Mouse (Mus musculus) liver, embryonic 15.5 days (tissue): ENCODE measurements at regions not wholly inside any gene's neighbourhood (a gene's known extent, or its start where the extent isn't known, plus 50 kb on each side); places are given as distances from the start of the nearest gene placed in this dataset.
A peak's percentile ranks its signal among the peaks of the same experiment; 100 is the strongest.

Source experiments
- ATAC-seq: fragments of 200-750 bp; cut with Nextera tagmentation; 2 replicates; pipeline ENCODE4 v1.8.0; 2017; ENCODE audit warnings: moderate number of reproducible peaks, mild to moderate bottlenecking, moderate library complexity; ENCODE audit not compliant: insufficient read depth
- H3K27ac ChIP-seq: fragments of 300-500 bp; sonication (generic); replicated peaks from 2 replicates; pipeline ENCODE4 v1.5.1; 2015; ENCODE audit warnings: mild to moderate bottlenecking, inconsistent platforms
- H3K27me3 ChIP-seq: fragments of 300-500 bp; sonication (generic); 2 replicates; pipeline ENCODE4 v1.6.1; 2015; ENCODE audit warnings: mild to moderate bottlenecking, inconsistent platforms
- H3K36me3 ChIP-seq: fragments of 300-500 bp; sonication (generic); replicated peaks from 2 replicates; pipeline ENCODE4 v1.6.1; 2015; ENCODE audit warnings: moderate library complexity, mild to moderate bottlenecking, inconsistent platforms
- H3K4me1 ChIP-seq: fragments of 300-500 bp; sonication (generic); replicated peaks from 2 replicates; pipeline ENCODE4 v1.6.1; 2015; ENCODE audit warnings: inconsistent platforms
- H3K4me2 ChIP-seq: fragments of 300-500 bp; sonication (generic); 2 replicates; pipeline ENCODE4 v1.6.1; 2015; ENCODE audit warnings: moderate library complexity, mild to moderate bottlenecking, inconsistent platforms
- H3K4me3 ChIP-seq: fragments of 300-500 bp; sonication (generic); replicated peaks from 2 replicates; pipeline ENCODE4 v1.5.1; 2015; ENCODE audit warnings: mild to moderate bottlenecking, inconsistent platforms
- H3K9ac ChIP-seq: fragments of 300-500 bp; sonication (generic); 2 replicates; pipeline ENCODE4 v1.6.1; 2015; ENCODE audit warnings: moderate library complexity, mild to moderate bottlenecking, inconsistent platforms
- H3K9me3 ChIP-seq: fragments of 300-500 bp; sonication (generic); replicated peaks from 2 replicates; pipeline ENCODE4 v1.6.1; 2016; ENCODE audit warnings: inconsistent platforms
- WGBS: fragments of 180-500 bp; shearing (Covaris S2); methylation state at CpG from one replicate; pipeline ENCODE4 v1.1.7; 2015; ENCODE audit warnings: mixed read lengths; ENCODE audit not compliant: insufficient replicate concordance; 5-methylcytosine and 5-hydroxymethylcytosine counted together

DNA sequence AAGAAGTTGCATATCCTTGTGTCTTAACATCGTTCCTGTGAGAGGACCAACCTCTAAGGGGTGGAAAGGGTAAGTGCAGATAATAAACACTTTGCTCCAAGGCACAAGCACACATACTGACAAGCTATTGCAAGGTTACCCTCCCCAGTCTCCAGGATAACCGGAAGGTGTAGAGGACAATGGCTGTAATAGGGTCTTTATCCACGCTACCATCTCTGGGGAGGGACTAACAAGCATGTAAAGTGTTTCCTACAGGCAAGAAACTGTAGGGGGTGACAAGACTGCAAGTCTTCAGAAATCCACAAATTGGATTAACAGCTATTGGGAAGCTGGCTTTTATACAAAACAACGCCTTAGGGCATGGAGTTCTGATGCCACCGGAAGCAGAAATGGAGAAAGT lies 197.5 kb upstream of the Chl1 start:
- no peaks in the 10 kb centered on the region for H3K4me1 ChIP-seq
- H3K27me3 ChIP-seq: no peaks in the 10 kb centered on the region
- no peak overlapping the region for H3K9ac ChIP-seq
- H3K4me2 ChIP-seq: no peak overlapping the region
- H3K4me3 ChIP-seq: no peak overlapping the region
- no peak overlapping the region for H3K27ac ChIP-seq
- no peaks in the 10 kb centered on the region for H3K36me3 ChIP-seq
- no peak for ATAC-seq
- 76% methylated on average over 5 of the region's 5 CpGs for WGBS
- no peaks in the 10 kb centered on the region for H3K9me3 ChIP-seq

DNA sequence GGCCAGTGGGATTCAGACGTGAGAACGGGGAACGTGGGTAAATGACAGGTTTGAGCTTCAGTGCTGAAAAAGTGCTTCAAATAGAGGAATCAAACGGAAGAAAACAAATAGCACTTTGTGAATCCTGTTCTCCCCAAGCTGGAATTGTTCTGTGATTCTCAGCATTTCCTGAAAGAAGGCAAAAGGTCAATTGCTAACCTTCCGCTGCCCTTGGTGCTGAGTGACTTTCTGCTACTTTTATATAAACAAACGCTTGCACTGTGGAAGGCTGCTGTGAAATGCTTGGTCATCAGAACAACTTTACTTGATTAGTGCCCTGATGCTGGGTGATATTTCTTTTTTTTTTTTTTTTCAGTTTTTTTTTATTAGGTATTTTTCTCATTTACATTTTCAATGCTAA lies 192.3 kb upstream of the Chl1 start:
- Histone ChIP-seq H3K9ac (no peak overlapping the region), H3K27ac (no peak overlapping the region), H3K36me3 (no peaks in the 10 kb centered on the region), H3K9me3 (no peaks in the 10 kb centered on the region), H3K4me3 (no peak overlapping the region), H3K4me1 (no peaks in the 10 kb centered on the region), H3K27me3 (no peaks in the 10 kb centered on the region), H3K4me2 (no peak overlapping the region)
- WGBS: 55% methylated on average over 6 of the region's 6 CpGs
- no peak for ATAC-seq

DNA sequence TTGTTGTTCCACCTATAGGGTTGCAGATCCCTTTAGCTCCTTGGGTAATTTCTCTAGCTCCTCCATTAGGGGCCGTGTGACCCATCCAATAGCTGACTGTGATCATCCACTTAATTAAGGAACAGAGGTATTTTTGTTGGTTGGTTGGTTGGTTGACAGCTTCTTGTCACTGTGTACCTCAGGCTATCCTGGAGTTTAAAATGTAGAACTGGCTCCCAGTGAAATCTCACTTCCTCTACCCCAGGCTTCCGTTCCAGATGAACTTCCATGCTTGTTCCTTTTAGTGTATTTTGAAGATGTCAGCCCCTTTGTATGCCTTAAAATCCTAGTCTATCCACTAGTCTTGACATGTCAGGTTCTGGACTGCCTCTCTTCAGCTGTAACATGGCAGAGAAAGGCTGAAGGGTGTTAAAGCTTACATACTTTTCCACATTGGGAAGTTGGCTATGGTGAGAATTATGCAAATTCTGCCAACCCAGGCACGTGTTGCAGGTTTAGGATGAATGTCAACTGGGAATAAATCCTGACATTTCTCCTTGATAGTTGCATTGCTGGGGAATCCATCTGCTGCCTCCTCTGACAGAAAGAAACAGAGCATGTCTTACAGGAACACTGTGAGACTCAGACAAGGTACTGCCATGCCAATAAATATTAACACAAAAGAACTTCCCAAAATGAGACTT lies 191.6 kb upstream of the Chl1 start:
- H3K36me3 ChIP-seq: no peaks in the 10 kb centered on the region
- no peak overlapping the region for H3K27ac ChIP-seq
- no peak overlapping the region for H3K4me2 ChIP-seq
- ATAC-seq: no peak
- H3K4me3 ChIP-seq: no peak overlapping the region
- H3K4me1 ChIP-seq: no peaks in the 10 kb centered on the region
- no peak overlapping the region for H3K9ac ChIP-seq
- 63% methylated on average over 3 of the region's 3 CpGs for WGBS
- no peaks in the 10 kb centered on the region for H3K9me3 ChIP-seq
- no peaks in the 10 kb centered on the region for H3K27me3 ChIP-seq

DNA sequence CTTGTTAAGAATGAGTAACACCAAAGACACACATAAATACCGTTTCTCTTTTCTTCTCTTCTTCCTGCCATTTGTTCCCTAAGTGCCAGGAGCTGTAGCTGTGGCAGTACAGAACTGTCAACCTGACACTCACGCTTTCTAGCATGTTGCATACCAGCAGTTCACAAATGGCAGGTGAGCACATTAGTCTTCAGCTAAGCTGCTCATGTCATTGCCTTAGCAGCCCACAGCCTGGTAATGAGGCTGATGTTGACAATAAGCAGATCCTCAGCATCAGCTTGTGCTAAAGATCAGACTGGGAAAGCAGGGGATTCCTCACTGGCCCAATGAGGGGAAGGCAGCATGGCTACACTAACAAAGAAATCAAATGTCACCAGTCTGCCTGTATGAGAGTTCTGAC lies 190.4 kb upstream of the Chl1 start:
- no peaks in the 10 kb centered on the region for H3K27me3 ChIP-seq
- H3K4me1 ChIP-seq: no peaks in the 10 kb centered on the region
- no peaks in the 10 kb centered on the region for H3K36me3 ChIP-seq
- no peak overlapping the region for H3K4me3 ChIP-seq
- no peak overlapping the region for H3K4me2 ChIP-seq
- no peaks in the 10 kb centered on the region for H3K9me3 ChIP-seq
- WGBS: 48% methylated on average over 2 of the region's 2 CpGs
- no peak for ATAC-seq
- no peak overlapping the region for H3K9ac ChIP-seq
- no peak overlapping the region for H3K27ac ChIP-seq

DNA sequence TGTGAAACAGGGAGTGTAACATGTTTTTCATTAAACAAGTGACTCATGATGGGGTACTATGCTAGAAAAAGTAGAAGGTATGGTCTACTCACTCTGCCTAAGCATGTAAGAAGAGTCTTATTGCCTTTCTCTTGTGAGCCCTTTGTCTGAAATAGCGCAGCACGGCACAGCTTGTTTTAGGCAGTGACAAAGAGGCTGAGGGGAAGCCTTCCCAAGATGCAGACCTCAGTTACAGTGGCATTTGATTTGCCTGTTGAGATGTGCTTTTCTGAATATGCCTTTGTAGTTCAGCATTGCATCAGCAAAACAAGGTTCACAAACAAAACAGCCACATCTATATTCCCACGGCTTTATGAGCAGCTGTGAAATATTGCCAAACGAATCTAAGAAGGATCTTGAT lies 189.8 kb upstream of the Chl1 start:
- Histone ChIP-seq H3K27ac (no peak overlapping the region), H3K27me3 (no peaks in the 10 kb centered on the region), H3K4me2 (no peak overlapping the region), H3K36me3 (no peaks in the 10 kb centered on the region), H3K4me1 (no peaks in the 10 kb centered on the region), H3K4me3 (no peak overlapping the region), H3K9me3 (no peaks in the 10 kb centered on the region), H3K9ac (no peak overlapping the region)
- ATAC-seq: no peak
- WGBS: 65% methylated on average over 4 of the region's 4 CpGs

DNA sequence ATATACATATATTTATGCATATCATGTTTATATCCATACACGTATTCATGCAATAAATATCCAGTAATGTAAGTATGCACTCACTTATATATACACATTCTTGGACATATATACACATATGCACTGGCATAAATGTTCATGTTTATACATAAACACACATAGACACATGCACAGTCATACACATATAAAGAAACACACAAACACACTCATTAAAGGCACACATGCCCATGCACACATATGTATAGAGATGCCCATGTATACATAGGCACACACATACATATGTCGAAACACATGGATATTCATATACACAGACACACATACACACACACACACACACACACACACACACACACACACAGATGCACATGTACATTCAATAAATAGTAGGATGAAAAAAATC lies 189.3 kb upstream of the Chl1 start:
- Histone ChIP-seq H3K36me3 (no peaks in the 10 kb centered on the region), H3K27ac (no peak overlapping the region), H3K9me3 (no peaks in the 10 kb centered on the region), H3K4me1 (no peaks in the 10 kb centered on the region), H3K9ac (no peak overlapping the region), H3K4me3 (no peak overlapping the region), H3K27me3 (no peaks in the 10 kb centered on the region), H3K4me2 (no peak overlapping the region)
- 78% methylated on average over 2 of the region's 2 CpGs for WGBS
- no peak for ATAC-seq

DNA sequence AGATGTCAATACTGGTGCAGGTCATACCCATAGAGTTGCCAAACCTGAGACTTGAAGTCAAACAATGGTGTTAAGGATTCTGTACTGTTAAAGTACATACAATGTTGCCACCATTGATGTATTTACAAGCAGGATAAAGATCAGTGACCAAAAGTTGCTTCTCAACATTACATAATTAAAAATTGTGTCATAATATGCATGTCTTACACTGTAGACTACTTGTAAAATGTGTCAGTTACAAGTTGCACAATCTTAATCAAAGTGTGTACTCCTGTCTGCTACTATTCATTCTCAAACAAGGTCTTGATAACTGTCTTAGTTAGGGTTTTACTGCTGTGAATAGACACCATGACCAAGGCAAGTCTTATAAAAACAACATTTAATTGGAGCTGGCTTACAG lies 187.9 kb upstream of the Chl1 start:
- Histone ChIP-seq H3K27me3 (no peaks in the 10 kb centered on the region), H3K27ac (no peak overlapping the region), H3K4me3 (no peak overlapping the region), H3K4me1 (no peaks in the 10 kb centered on the region), H3K4me2 (no peak overlapping the region), H3K36me3 (no peaks in the 10 kb centered on the region), H3K9ac (no peak overlapping the region), H3K9me3 (no peaks in the 10 kb centered on the region)
- ATAC-seq: no peak

DNA sequence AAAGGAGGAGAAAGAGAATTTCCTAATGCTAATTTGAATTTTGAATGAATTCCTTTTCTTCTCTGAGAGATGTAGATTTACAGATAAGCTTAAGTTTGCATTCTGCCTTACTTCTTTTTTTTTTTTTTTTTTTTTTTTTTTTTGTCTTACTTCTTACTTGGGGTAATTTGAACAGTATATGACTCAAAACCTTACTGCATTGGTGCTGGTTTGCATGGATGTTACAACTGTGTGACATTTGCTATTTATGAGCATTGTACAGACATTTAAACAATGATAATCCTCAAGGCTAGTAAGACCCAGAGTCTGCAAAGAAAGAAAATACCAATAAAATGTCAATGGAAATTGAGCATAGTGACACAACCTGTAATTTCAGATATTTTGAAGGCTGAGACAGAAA lies 174.7 kb upstream of the Chl1 start:
- Histone ChIP-seq H3K4me3 (no peak overlapping the region), H3K4me2 (no peak overlapping the region), H3K27ac (no peak overlapping the region), H3K36me3 (no peaks in the 10 kb centered on the region), H3K4me1 (no peaks in the 10 kb centered on the region), H3K27me3 (no peaks in the 10 kb centered on the region), H3K9ac (no peak overlapping the region), H3K9me3 (no peaks in the 10 kb centered on the region)
- ATAC-seq: no peak

DNA sequence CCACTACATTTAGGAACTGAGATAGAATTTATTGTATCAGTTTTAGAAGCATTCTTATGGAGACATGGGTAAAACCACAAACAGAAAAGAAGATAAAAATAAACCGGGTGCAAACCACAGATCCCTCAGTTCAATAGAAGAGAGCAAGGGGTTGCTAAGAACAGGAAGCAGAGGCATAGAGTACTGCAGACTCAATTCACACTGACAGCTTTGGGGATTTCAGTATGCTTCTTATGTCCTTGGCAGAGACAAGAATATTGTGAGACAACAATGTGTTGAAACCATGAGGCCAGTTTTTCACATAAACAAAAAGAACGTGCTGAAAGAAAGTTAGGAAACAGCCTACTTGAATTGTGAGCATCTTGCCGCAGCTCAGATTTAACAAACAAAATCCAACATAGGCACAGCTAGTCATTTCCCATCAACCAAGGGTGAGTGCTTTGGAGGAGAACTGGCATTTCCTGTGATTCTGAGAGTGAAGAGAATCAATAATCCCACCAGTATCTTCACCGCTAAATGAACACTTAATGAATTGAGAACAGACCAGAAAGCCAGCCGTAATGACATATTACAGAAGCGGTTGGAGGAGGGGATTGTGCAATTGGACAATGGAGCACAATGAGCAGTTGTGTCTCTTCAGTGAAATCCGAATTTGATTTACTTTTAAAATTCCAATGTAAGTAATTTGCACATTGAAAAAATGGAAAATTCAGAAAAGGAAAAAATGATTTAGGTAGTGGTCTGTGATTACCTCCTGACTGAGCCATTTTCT lies 170.2 kb upstream of the Chl1 start:
- Histone ChIP-seq H3K4me1 (no peaks in the 10 kb centered on the region), H3K27ac (no peak overlapping the region), H3K9ac (no peak overlapping the region), H3K9me3 (no peaks in the 10 kb centered on the region), H3K36me3 (no peaks in the 10 kb centered on the region), H3K4me2 (peak overlapping the region; percentile 4; the same call in 1 of the 2 replicates), H3K4me3 (no peak overlapping the region), H3K27me3 (no peaks in the 10 kb centered on the region)
- ATAC-seq: no peak
- 14% methylated on average over 7 of the region's 7 CpGs for WGBS

DNA sequence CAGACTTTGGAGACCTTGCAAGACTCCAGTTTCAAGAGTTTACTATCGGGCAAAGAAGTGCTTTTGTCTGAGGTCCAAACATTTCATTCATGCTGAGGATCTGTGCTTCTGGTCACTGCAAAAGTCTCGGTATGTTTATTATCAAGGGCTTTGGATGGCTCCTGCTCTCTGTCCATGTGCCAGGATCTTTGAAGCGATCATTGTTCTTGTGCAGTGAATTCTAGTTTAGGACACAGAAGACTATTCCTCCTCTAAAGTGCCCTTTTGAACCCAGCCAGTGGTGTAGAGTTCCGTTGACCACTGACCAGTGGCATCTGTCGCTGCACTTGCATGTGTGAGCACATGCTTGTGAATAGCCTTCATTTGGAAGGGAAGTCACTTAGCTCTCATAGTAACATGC lies 166.9 kb upstream of the Chl1 start:
- 67% methylated on average over 5 of the region's 5 CpGs for WGBS
- no peak overlapping the region for H3K27ac ChIP-seq
- H3K9ac ChIP-seq: no peak overlapping the region
- ATAC-seq: no peak
- H3K4me3 ChIP-seq: no peak overlapping the region
- H3K4me2 ChIP-seq: no peak overlapping the region
- H3K9me3 ChIP-seq: no peaks in the 10 kb centered on the region
- no peaks in the 10 kb centered on the region for H3K36me3 ChIP-seq
- no peaks in the 10 kb centered on the region for H3K4me1 ChIP-seq
- H3K27me3 ChIP-seq: no peaks in the 10 kb centered on the region

DNA sequence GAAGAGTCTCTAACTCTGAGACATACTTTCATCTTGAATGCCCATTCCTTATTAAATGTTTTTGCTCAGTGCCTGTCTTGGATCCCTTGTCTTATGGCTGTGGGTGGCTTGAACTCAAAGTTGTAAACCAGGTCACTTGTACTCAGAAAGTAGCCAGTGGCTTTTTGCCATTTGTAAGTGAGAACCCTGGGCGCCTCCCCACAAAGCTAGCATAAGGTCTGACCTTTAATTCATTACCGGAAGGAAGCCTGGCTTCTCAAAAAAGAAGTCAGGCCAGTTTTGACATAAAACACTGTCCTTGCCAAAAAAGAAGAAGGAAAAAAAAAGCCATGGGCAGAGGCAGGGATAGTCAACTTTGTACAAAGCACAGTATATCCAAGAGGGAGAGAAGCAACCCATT lies 166.0 kb upstream of the Chl1 start:
- Histone ChIP-seq H3K4me3 (no peak overlapping the region), H3K9ac (no peak overlapping the region), H3K4me1 (no peaks in the 10 kb centered on the region), H3K27ac (no peak overlapping the region), H3K4me2 (no peak overlapping the region), H3K36me3 (no peaks in the 10 kb centered on the region), H3K9me3 (no peaks in the 10 kb centered on the region), H3K27me3 (no peaks in the 10 kb centered on the region)
- no peak for ATAC-seq
- 49% methylated on average over 2 of the region's 2 CpGs for WGBS

DNA sequence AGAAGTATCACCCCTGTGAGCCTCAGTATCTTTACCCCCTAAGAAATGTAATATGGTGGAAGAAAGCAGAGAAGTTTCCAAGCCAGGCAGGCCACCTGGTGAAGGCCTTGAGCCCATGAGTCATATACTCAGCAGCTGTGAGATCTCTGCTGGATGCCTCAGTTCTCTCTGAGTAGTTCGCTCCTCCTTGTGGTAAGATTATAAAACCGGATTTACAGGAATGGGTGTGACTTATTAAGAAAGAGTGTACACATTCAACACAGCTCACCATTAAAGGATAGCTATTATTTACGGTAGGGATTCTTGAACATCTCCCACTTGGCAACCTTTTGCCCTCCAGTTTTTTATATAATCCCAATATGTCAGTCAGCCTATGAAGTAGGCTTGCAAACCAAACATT lies 165.2 kb upstream of the Chl1 start:
- Histone ChIP-seq H3K4me1 (no peaks in the 10 kb centered on the region), H3K9ac (no peak overlapping the region), H3K4me2 (no peak overlapping the region), H3K27ac (no peak overlapping the region), H3K4me3 (no peak overlapping the region), H3K36me3 (no peaks in the 10 kb centered on the region), H3K27me3 (no peaks in the 10 kb centered on the region), H3K9me3 (no peaks in the 10 kb centered on the region)
- 66% methylated on average over 3 of the region's 3 CpGs for WGBS
- no peak for ATAC-seq
